Mouse (Mus musculus): ENCODE measurements around the gene Cplx2. TPM values are rescaled to one million over a fixed set of nuclear protein-coding genes. Genes with fewer than 3 reads are reported as not detected.

Cplx2 gene
- polyA plus RNA-seq, 1 experiment, result 0.03 TPM

DNA sequence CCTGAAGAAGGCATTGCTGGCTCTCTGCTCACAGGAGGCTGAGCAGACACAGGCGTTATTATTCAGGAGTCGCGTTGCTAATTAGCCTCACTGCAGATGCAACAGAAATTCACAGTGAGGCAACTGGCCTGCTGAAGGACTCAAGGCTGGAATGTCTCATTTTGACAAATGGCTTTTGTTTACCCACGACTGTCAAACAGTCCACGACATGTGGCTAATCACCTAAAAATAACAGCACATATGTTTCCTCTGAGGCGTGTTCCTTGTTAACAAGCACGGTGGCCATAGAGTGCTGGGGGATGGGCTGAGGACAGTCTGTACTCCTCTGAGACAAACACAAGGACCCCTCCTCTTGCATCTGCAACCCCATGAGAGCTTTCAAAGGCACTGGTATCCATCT is 41.1 kb downstream of the Cplx2 start:
- no peak for TF ChIP-seq TAL1 (IDR thresholded peaks at IDR 0.05; ENCODE audit: low read length)
- no peak for TF ChIP-seq GATA1 (IDR thresholded peaks at IDR 0.05; ENCODE audit: low read length)
- H3K4me3 ChIP-seq (replicated peaks), result no peak overlapping the region

DNA sequence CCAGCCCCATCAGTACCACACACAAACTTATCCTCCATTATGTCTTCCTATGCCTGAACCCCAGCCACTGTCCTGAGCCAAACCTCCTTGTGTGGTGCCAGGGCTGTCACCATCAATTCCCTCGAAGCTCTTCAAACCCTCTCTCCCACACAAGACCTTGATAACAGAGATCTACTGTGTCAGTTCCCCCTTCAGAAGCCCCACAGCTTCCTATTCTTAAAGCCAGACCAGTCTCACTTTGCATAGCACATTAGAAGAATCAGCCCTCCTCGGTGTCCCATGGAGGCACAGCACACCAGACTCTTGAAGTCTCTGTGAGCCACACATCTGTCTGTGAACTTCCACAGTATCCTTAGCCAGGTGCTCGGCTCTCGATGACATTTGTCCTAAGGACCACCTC is 41.6 kb downstream of the Cplx2 start:
- TF ChIP-seq TAL1 (IDR thresholded peaks at IDR 0.05; ENCODE audit: low read length), result no peak
- no peak for TF ChIP-seq GATA1 (IDR thresholded peaks at IDR 0.05; ENCODE audit: low read length)

More for the DNA sequence above, 41.1 kb downstream of the Cplx2 start:
- Histone ChIP-seq H3K4me1 (ENCODE audit: control insufficient read depth) (no peaks in the 10 kb centered on the region), H3K27me3 (ENCODE audit: control insufficient read depth) (no peaks in the 10 kb centered on the region), H3K36me3 (ENCODE audit: control insufficient read depth) (no peaks in the 10 kb centered on the region), H3K9me3 (ENCODE audit: control insufficient read depth, low read length) (no peaks in the 10 kb centered on the region)

DNA sequence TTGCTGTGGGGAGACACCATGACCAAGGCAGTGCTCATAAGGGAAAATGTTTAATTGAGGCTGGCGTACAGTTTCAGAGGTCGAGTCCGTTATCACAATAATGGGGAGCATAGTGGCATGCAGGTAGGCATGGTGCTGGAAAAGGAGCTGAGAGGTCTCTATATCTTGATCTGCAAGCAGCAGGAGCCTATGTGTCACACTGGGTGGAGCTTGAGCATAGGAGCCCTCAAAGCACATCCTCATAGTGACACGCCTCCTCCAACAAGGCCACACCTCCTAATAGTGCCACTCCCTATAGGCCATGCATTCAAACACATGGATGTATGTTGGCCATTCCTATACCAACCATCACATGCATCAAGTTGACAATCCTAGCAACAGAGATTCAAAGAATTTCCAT is 43.9 kb downstream of the Cplx2 start:
- H3K9me3 ChIP-seq (ENCODE audit: control insufficient read depth, low read length), result no peaks in the 10 kb centered on the region
- TF ChIP-seq TAL1 (IDR thresholded peaks at IDR 0.05; ENCODE audit: low read length), result no peak
- no peaks in the 10 kb centered on the region for H3K36me3 ChIP-seq (ENCODE audit: control insufficient read depth)
- no peaks in the 10 kb centered on the region for H3K4me1 ChIP-seq (ENCODE audit: control insufficient read depth)
- H3K4me3 ChIP-seq (replicated peaks), result no peak overlapping the region
- H3K27me3 ChIP-seq (ENCODE audit: control insufficient read depth), result no peaks in the 10 kb centered on the region

More for the DNA sequence above, 41.6 kb downstream of the Cplx2 start:
- H3K27me3 ChIP-seq (ENCODE audit: control insufficient read depth), result no peaks in the 10 kb centered on the region
- H3K9me3 ChIP-seq (ENCODE audit: control insufficient read depth, low read length), result no peaks in the 10 kb centered on the region
- H3K36me3 ChIP-seq (ENCODE audit: control insufficient read depth), result no peaks in the 10 kb centered on the region
- H3K4me1 ChIP-seq (ENCODE audit: control insufficient read depth), result no peaks in the 10 kb centered on the region
- H3K4me3 ChIP-seq (replicated peaks), result no peak overlapping the region

DNA sequence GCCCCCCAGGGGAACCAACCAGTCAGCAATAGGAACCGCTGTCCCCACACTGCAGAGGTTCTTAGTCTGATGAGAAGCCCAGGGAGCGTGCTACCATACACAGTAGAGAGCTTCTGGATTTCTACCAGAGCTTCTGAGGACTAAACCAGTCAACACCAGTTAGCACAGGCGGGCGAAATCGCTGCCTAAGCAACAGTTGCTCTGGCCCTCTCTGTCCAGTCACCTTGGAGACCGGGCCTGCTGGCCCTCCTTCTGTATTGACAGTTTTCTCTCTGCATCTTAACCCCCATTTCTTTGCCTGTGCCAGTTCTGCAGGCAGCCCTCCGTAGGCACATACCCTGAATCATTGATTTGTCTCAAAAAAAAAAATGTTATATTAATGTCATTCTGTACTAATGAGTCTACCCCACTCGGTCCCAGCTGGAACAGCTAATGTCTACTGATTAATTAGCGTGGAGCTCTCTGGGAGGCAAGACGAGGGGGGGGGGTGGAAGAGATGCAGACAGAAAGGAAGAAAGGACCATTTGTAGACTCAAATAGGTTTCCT is 47.7 kb downstream of the Cplx2 start:
- H3K36me3 ChIP-seq (ENCODE audit: control insufficient read depth), result no peaks in the 10 kb centered on the region

DNA sequence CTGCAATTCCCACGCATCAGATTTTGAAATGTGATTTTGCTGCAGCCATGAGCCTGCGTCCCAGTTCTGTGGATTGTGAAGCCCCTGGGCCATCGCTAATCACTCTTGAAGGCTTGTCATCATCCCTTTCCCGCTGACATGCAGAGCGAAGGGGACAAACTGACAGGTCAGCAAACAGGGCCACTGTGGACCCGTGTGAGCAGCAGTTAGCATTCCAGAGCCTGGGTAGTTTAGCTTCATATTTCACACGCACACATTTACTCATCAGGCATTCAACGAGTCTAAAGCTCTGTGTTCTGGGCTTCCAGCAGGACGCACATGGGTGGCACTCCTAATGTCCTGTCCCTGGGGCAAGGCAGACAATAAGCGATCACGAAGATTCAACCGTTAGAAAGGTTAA is 49.1 kb downstream of the Cplx2 start:
- Histone ChIP-seq H3K9me3 (ENCODE audit: control insufficient read depth, low read length) (peaks cover 2% of the 10 kb centered on the region; the same call in 1 of the 2 replicates), H3K27me3 (ENCODE audit: control insufficient read depth) (no peaks in the 10 kb centered on the region), H3K4me3 (replicated peaks) (no peak overlapping the region), H3K4me1 (ENCODE audit: control insufficient read depth) (no peaks in the 10 kb centered on the region), H3K36me3 (ENCODE audit: control insufficient read depth) (no peaks in the 10 kb centered on the region)
- TF ChIP-seq GATA1 (IDR thresholded peaks at IDR 0.05; ENCODE audit: low read length) (no peak), TAL1 (IDR thresholded peaks at IDR 0.05; ENCODE audit: low read length) (no peak)

More for the DNA sequence above, 47.7 kb downstream of the Cplx2 start:
- peaks cover 2% of the 10 kb centered on the region; the same call in 1 of the 2 replicates for H3K9me3 ChIP-seq (ENCODE audit: control insufficient read depth, low read length)
- H3K27me3 ChIP-seq (ENCODE audit: control insufficient read depth), result no peaks in the 10 kb centered on the region
- H3K4me1 ChIP-seq (ENCODE audit: control insufficient read depth), result no peaks in the 10 kb centered on the region
- TF ChIP-seq TAL1 (IDR thresholded peaks at IDR 0.05; ENCODE audit: low read length), result no peak
- TF ChIP-seq GATA1 (IDR thresholded peaks at IDR 0.05; ENCODE audit: low read length), result no peak
- H3K4me3 ChIP-seq (replicated peaks), result no peak overlapping the region

DNA sequence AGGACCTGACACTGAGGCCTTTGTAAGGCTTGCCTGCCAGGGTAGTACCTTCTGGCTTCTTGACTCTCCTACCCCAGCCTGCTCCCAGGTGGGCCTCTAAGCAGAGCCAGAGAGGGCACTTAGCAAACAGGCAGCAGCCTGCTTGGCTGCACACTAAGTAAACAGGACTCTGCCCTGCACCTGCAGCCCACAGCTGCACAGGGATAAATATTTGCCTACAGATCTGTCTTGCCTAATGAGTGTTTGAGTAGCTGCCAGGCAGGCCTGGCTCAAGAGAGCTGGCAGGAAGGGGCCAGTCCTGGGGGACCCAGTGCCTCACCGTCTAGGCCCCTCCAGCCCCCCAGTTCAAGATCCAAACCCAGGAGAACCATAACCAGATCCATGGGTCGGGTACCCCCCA is 54.1 kb downstream of the Cplx2 start:
- H3K36me3 ChIP-seq (ENCODE audit: control insufficient read depth), result no peaks in the 10 kb centered on the region
- peaks cover 2% of the 10 kb centered on the region; the same call in 1 of the 2 replicates for H3K9me3 ChIP-seq (ENCODE audit: control insufficient read depth, low read length)
- no peak overlapping the region for H3K4me3 ChIP-seq (replicated peaks)
- no peak for TF ChIP-seq TAL1 (IDR thresholded peaks at IDR 0.05; ENCODE audit: low read length)
- no peak for TF ChIP-seq GATA1 (IDR thresholded peaks at IDR 0.05; ENCODE audit: low read length)
- no peaks in the 10 kb centered on the region for H3K4me1 ChIP-seq (ENCODE audit: control insufficient read depth)
- H3K27me3 ChIP-seq (ENCODE audit: control insufficient read depth), result no peaks in the 10 kb centered on the region

DNA sequence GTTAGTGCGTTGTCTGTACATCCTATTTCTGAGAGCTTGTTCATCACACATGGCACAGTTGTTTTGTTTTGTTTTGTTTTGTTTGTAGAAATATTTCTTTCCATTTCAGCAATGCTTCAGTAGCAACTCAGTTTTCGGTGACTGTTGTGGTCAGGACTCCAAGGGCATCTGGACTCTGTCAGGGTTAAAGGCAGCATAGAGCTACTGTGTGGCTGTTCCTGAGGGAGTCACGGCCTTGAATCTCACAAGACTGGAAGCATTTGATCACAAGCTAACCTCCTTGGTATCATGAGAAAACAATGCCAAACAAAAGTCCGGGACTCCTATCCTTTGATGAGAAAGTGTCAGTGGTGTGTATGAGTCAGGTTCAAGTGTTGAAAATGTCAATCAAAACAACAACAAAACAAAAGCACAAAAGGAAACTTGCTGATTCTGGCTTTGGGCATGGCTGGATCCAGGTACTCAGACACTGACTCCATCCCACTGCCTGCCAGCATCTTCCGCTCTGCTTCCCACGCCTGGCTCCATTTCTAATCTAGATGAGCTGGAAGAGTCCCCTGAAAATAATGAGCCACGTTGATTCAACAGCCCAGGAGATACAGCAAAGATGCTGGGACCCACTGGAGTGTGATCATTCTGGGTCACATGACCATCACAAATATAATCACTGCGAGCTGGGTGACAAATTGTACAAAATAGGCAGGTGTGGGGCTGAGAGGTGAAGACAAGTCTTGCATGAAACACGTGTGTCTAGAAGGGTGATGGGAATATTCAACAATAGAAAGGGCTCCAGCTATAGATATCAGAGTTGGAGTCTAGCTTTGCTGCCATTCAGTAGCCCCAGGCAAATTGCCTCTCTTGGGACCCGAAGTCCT is 55.9 kb downstream of the Cplx2 start:
- no peak overlapping the region for H3K4me3 ChIP-seq (replicated peaks)
- H3K36me3 ChIP-seq (ENCODE audit: control insufficient read depth), result no peaks in the 10 kb centered on the region
- TF ChIP-seq GATA1 (IDR thresholded peaks at IDR 0.05; ENCODE audit: low read length) (no peak), TAL1 (IDR thresholded peaks at IDR 0.05; ENCODE audit: low read length) (no peak)
- no peaks in the 10 kb centered on the region for H3K4me1 ChIP-seq (ENCODE audit: control insufficient read depth)
- no peaks in the 10 kb centered on the region for H3K27me3 ChIP-seq (ENCODE audit: control insufficient read depth)
- H3K9me3 ChIP-seq (ENCODE audit: control insufficient read depth, low read length), result peaks cover 2% of the 10 kb centered on the region; the same call in 1 of the 2 replicates

DNA sequence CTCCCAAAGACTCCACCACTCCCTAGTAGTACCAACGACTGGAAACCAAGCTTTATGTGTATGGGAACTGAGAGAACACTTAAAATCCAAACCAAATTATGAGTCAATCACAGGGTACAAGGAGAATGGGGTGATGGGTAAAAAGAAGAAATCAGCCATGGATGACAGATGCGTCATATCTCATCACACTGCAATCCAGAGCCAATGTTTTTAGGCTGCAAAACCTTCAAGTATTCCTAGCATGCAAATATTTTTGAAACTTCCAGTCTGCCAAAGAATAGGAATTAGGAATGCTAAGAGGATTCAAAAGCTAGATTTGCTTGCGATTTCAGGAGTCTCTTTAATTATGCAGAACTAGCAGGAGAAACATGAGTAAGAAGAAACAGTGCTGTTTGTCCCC is 57.6 kb downstream of the Cplx2 start:
- Histone ChIP-seq H3K27me3 (ENCODE audit: control insufficient read depth) (no peaks in the 10 kb centered on the region), H3K4me1 (ENCODE audit: control insufficient read depth) (no peaks in the 10 kb centered on the region), H3K9me3 (ENCODE audit: control insufficient read depth, low read length) (no peaks in the 10 kb centered on the region), H3K4me3 (replicated peaks) (no peak overlapping the region), H3K36me3 (ENCODE audit: control insufficient read depth) (no peaks in the 10 kb centered on the region)
- TF ChIP-seq TAL1 (IDR thresholded peaks at IDR 0.05; ENCODE audit: low read length) (no peak), GATA1 (IDR thresholded peaks at IDR 0.05; ENCODE audit: low read length) (no peak)

DNA sequence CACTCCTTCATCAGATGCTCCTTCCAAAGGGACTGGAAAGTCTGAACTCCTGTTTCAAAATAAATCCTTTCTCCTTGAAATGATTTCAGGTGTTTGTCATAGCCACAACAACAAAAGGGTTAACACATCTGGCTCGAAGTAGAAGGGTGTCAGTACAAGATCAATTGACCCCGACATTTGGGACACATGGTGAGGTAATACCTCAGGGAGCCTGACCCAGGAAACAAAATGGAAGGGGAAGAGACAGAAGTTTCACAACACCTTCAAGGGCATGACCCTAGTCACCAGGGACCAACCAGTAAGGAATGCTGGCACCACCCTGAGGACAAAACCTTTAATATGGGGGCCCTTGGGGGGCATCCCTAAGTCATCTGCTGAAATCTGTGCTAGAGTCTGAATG is 58.9 kb downstream of the Cplx2 start:
- Histone ChIP-seq H3K9me3 (ENCODE audit: control insufficient read depth, low read length) (no peaks in the 10 kb centered on the region), H3K4me3 (replicated peaks) (no peak overlapping the region), H3K36me3 (ENCODE audit: control insufficient read depth) (no peaks in the 10 kb centered on the region), H3K4me1 (ENCODE audit: control insufficient read depth) (no peaks in the 10 kb centered on the region), H3K27me3 (ENCODE audit: control insufficient read depth) (no peaks in the 10 kb centered on the region)
- TF ChIP-seq GATA1 (IDR thresholded peaks at IDR 0.05; ENCODE audit: low read length), result no peak
- TF ChIP-seq TAL1 (IDR thresholded peaks at IDR 0.05; ENCODE audit: low read length), result no peak

Measured in erythroblast, embryonic 14.5 days (primary cell).